Mouse (Mus musculus) liver, adult 2 months (tissue): ENCODE results near the gene Cdk14. TPM values are rescaled to one million over a fixed set of nuclear protein-coding genes. Genes with fewer than 3 reads are reported as not detected.

Experiments used
- DNase-seq: peaks from one replicate; pipeline ENCODE4 v3.0.0-alpha.2; 2011; ENCODE audit warnings: low read depth, low spot score; ENCODE audit errors: extremely low read depth
- H3K27ac ChIP-seq: fragments of 200-500 bp; replicated peaks from 2 replicates; pipeline ENCODE4 v1.5.1; 2012; ENCODE audit warnings: low read depth, mild to moderate bottlenecking, control low read depth, inconsistent platforms, low read length; ENCODE audit not compliant: insufficient read depth
- H3K27me3 ChIP-seq: fragments of 200-500 bp; 2 replicates; pipeline ENCODE4 v1.6.1; 2012; ENCODE audit warnings: mild to moderate bottlenecking, moderate library complexity, low read length, inconsistent platforms; ENCODE audit not compliant: control insufficient read depth, insufficient read depth
- H3K36me3 ChIP-seq: fragments of 200-500 bp; 2 replicates; pipeline ENCODE4 v1.6.1; 2012; ENCODE audit warnings: low read length, inconsistent platforms; ENCODE audit not compliant: control insufficient read depth, insufficient read depth
- H3K4me1 ChIP-seq: fragments of 200-500 bp; 2 replicates; pipeline ENCODE4 v1.6.1; 2011; ENCODE audit warnings: low read length; ENCODE audit not compliant: control insufficient read depth, insufficient read depth
- H3K4me3 ChIP-seq: fragments of 200-500 bp; 2 replicates; pipeline ENCODE4 v1.5.1; 2011; ENCODE audit warnings: low read depth, mild to moderate bottlenecking, control low read depth, low read length, moderate library complexity; ENCODE audit not compliant: insufficient read depth
- H3K79me2 ChIP-seq: fragments of 200-500 bp; 2 replicates; pipeline ENCODE4 v1.6.1; 2012; ENCODE audit warnings: inconsistent platforms, mild to moderate bottlenecking, low read length, moderate library complexity; ENCODE audit not compliant: control insufficient read depth, insufficient read depth
- H3K9ac ChIP-seq: fragments of 200-500 bp; 2 replicates; pipeline ENCODE4 v1.6.1; 2012; ENCODE audit warnings: low read depth, mild to moderate bottlenecking, control low read depth, inconsistent platforms, low read length
- CTCF ChIP-seq: fragments of 200-500 bp; IDR thresholded peaks from 2 replicates; pipeline ENCODE4 v1.5.1; 2011; ENCODE audit warnings: low read depth, low read length, control low read depth
- POLR2A ChIP-seq: fragments of 200-500 bp; IDR thresholded peaks from 2 replicates; pipeline ENCODE4 v1.6.1; 2011; ENCODE audit warnings: low read length, control low read depth; ENCODE audit not compliant: insufficient read depth; ENCODE audit errors: extremely low read depth
- WGBS: fragments of 180-500 bp; shearing (Covaris S2); methylation state at CpG from one replicate; pipeline ENCODE4 v1.1.7; 2018; 5-methylcytosine and 5-hydroxymethylcytosine counted together
- polyA plus RNA-seq: library from polyadenylated mRNA; depleted of rRNA; stranded (reverse); fragments of >200 nt; gene quantifications from 2 replicates; pipeline ENCODE4 v1.2.3, GENCODE M21; 2012
- total RNA-seq: library from RNA; depleted of rRNA; stranded (reverse); fragments of >200 nt; gene quantifications from 2 replicates; pipeline ENCODE4 v1.2.3, GENCODE M21; 2014

The Cdk14 gene
- total and polyA plus RNA-seq, 2 experiments: 0.31 to 2.7 TPM

DNA sequence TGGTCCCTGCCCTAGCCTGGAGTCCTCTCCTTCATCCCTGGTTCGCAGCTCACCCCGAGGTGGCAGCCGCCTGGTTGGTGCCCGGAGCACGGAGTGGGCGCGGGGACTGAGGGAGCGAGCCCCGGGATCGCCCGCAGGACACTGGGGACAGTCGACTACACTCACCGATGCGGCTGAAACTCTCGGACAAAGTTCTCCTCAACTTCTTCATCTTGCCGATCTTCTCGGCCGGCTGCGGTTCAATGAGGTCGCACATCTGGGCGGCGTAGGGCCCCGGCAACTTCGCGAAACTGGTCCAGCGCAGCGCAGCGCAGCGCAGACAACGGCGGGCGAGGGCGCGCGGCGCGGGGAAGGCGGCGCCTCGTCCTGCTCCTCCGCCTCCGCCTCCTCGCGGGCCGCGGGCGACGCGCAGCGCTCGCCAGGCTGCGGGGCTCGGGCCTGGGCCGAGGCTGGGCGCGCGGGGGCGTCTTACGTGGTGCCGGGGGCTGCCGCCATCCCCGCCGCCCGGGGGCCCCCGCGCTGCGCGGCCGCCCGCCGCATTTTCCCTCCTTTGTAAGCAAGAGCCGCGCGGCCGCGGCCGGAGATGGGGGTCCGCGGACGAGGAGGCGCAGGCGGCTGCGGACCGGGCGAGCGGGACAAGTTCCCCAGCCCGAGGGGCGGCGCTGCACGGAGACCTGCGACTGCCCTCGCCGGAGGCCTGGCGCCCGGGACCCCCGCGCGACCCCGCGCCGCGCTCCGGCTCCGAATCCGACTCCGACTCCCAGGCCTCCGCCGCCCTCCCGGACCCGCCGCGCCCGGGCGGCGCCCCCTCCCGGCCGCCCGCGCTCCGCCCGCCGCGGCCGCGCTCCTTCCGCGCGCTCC lies 40.0 kb downstream of the Cdk14 start:
- H3K27me3 ChIP-seq: peaks cover 8% of the 10 kb centered on the region
- under 1% methylated on average over 127 of the region's 128 CpGs for WGBS
- H3K27ac ChIP-seq: no peak overlapping the region; the same call in 1 of the 2 replicates
- H3K9ac ChIP-seq: peak overlapping the region; percentile 62
- TF ChIP-seq POLR2A (no peak), CTCF (no peak; the same call in 1 of the 2 replicates)
- peak overlapping the region; percentile 77 for H3K4me3 ChIP-seq
- no peak for DNase-seq
- H3K4me1 ChIP-seq: no peaks in the 10 kb centered on the region
- no peaks in the 10 kb centered on the region for H3K36me3 ChIP-seq
- H3K79me2 ChIP-seq: no peaks in the 10 kb centered on the region

DNA sequence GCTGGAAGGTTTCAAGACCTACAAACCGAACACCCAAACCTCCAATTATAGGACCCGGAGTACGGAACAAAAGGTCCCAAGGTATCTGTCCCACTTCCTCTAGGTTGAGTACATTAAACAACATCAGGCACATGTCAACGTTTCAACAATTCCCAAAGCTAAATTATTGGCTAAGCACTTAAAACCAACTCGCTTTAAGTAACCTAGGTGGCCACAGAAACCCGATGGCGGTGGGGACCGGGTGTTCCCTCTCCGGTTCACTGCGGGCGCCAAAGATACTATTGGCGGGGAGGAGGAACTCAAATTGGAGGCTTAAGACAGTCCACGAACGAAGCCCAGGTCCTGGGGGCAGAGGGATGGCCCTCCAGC lies 40.6 kb downstream of the Cdk14 start:
- Histone ChIP-seq H3K9ac (peak overlapping the region; percentile 47), H3K4me3 (peak overlapping the region; percentile 77), H3K36me3 (no peaks in the 10 kb centered on the region), H3K4me1 (no peaks in the 10 kb centered on the region), H3K27me3 (peaks cover 8% of the 10 kb centered on the region), H3K79me2 (no peaks in the 10 kb centered on the region), H3K27ac (no peak overlapping the region; the same call in 1 of the 2 replicates)
- TF ChIP-seq POLR2A (no peak), CTCF (no peak)
- no peak for DNase-seq
- 8% methylated on average over 14 of the region's 14 CpGs for WGBS

DNA sequence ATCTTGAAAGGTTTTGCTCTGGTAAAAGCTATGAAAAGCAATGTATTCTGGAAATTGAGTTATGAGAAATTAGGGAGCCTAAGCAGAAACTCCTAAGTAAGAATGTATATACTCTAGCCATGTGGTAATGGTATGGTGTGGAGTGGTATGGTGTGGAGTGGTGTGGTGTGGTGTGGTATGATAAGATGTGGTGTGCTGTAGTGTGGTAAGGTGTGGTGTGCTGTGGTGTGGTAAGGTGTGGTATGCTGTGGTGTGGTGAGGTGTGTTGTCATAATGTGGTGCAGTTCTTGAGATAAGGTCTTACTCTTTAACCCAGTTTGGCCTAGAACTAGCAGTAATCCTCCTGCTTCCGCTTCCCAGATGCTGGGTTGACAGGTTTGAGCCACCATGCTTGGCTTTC lies 45.7 kb downstream of the Cdk14 start:
- H3K27me3 ChIP-seq: no peaks in the 10 kb centered on the region; the same call in 1 of the 2 replicates
- H3K27ac ChIP-seq: no peak overlapping the region
- no peaks in the 10 kb centered on the region for H3K79me2 ChIP-seq
- DNase-seq: no peak
- no peaks in the 10 kb centered on the region for H3K36me3 ChIP-seq
- no peaks in the 10 kb centered on the region for H3K4me1 ChIP-seq
- TF ChIP-seq POLR2A: no peak
- no peak for TF ChIP-seq CTCF
- 96% methylated on average over 1 of the region's 1 CpGs for WGBS
- no peak overlapping the region for H3K9ac ChIP-seq
- H3K4me3 ChIP-seq: no peak overlapping the region

DNA sequence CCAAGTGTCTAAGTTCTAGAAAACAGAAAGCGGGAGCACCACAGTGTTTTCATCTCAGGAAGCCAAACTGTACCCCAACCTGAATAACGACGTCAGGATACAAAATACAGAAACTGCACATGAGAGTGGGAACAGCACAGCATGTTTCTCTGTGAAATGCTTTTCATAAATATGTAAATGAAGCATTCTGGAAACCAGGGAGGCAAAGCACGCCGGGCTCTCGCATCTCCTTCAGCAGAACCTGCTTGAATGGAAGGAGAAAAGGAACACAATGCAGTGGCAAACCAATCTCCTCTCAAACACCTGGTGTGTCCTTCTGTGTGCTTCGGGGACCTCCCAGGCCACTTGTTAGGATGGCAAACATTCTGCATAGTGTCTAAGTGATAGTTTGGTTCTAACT lies 46.6 kb downstream of the Cdk14 start:
- H3K36me3 ChIP-seq: no peaks in the 10 kb centered on the region
- no peak for DNase-seq
- H3K27me3 ChIP-seq: no peaks in the 10 kb centered on the region
- H3K9ac ChIP-seq: no peak overlapping the region
- TF ChIP-seq POLR2A (no peak), CTCF (no peak)
- no peak overlapping the region for H3K4me3 ChIP-seq
- no peaks in the 10 kb centered on the region for H3K4me1 ChIP-seq
- no peaks in the 10 kb centered on the region for H3K79me2 ChIP-seq
- 84% methylated on average over 7 of the region's 7 CpGs for WGBS
- H3K27ac ChIP-seq: no peak overlapping the region

DNA sequence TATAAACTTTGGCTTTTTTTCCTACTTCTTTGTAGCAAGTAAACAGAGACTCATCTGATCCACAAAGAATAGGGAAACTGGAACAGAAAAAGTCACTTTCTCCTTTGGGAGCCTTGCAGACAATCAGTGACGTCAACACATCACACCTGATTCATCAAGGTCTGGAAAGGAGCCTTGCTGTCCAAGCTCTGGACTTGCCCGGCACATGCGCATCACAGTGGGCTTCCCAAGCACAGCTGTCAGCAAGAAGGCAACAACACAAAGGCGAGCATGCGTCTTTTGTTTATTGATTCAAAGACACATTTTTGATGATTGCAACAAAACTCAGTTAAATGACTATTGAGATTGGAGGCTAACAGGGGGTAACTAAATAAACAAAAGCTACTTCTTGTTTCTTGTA lies 47.2 kb downstream of the Cdk14 start:
- Histone ChIP-seq H3K4me1 (no peaks in the 10 kb centered on the region), H3K79me2 (no peaks in the 10 kb centered on the region), H3K4me3 (no peak overlapping the region), H3K27me3 (no peaks in the 10 kb centered on the region), H3K9ac (no peak overlapping the region), H3K36me3 (no peaks in the 10 kb centered on the region), H3K27ac (no peak overlapping the region)
- no peak for TF ChIP-seq POLR2A
- no peak for TF ChIP-seq CTCF
- no peak for DNase-seq
- WGBS: 86% methylated on average over 5 of the region's 5 CpGs

DNA sequence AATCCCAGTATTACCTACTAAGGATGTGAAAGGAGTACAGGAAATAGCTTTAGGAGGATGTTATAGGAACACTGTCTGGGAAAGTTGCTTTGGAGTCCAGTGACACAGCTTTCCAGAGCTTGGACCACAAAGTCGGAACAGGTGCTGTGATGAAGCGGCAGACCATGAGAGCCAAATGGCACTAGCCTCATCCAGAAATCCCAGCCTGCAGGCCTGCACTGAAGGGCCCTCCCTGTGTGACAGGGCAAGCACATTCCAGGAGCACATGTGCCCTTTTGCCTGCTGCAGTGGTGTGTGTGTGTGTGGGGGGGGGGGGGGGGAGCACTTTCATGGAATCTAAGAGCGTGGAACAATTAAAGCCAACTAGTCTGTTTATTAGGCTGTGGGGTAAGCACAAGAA lies 47.8 kb downstream of the Cdk14 start:
- H3K36me3 ChIP-seq: no peaks in the 10 kb centered on the region
- no peaks in the 10 kb centered on the region for H3K79me2 ChIP-seq
- no peak for DNase-seq
- WGBS: 86% methylated on average over 3 of the region's 3 CpGs
- TF ChIP-seq CTCF (no peak), POLR2A (no peak)
- H3K27me3 ChIP-seq: no peaks in the 10 kb centered on the region
- no peak overlapping the region for H3K9ac ChIP-seq
- H3K4me1 ChIP-seq: no peaks in the 10 kb centered on the region
- H3K27ac ChIP-seq: no peak overlapping the region
- H3K4me3 ChIP-seq: no peak overlapping the region
